Mouse (Mus musculus): ENCODE results near the gene Lsm14b.

DNA sequence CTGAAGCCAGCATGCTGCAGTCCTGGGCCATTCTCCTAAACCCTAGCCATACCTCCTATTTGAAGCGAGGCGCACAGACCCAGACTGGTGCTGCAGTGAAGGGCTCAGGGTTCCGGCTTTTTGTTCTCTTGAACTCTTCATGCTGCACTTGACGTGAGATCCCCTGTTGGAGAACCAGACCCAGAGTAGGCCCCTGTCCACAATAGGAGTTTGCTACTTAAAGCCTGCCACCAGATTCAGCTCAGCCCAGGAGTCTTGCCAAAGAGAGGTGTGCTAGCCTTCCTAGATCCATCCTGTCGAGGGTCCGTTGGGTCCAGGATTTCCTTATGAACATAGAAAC lies 1.0 kb downstream of the Lsm14b start:
- TF ChIP-seq MAFK (IDR thresholded peaks at IDR 0.05; ENCODE audit: insufficient read depth, low read depth, low read length), result no peak
- TF ChIP-seq HCFC1 (IDR thresholded peaks at IDR 0.05; ENCODE audit: borderline replicate concordance, insufficient read depth, low read length), result no peak
- no peak for TF ChIP-seq ZC3H11A (IDR thresholded peaks at IDR 0.05; ENCODE audit: borderline replicate concordance, low read depth, low read length)
- no peak for TF ChIP-seq CHD2 (IDR thresholded peaks at IDR 0.05; ENCODE audit: low read depth, low read length)

All from ES-E14 (cell line).